Mouse (Mus musculus): Measurements from ENCODE around the gene Cacna1i. TPM values are rescaled to one million over a fixed set of nuclear protein-coding genes. Genes with fewer than 3 reads are reported as not detected.

Cacna1i gene
- total RNA-seq, 4 experiments from 2014 or later: 37.6 to 48.2 (median 41.8) TPM

- DNase-seq (ENCODE audit: low spot score in 2 of 2): no peak
Measured at GRCm38 (mm10) chr15:80399451-80399850, 112.4 kb downstream of the Cacna1i start.

GRCm38 (mm10) chr15:80401387-80401898 lies 114.4 kb downstream of the Cacna1i start:
- DNase-seq (ENCODE audit: low spot score in 2 of 2): peak in 1 of 2 experiments; percentile 17

GRCm38 (mm10) chr15:80401980-80402379 lies 114.9 kb downstream of the Cacna1i start:
- no peak for DNase-seq (ENCODE audit: low spot score in 2 of 2)

- DNase-seq (ENCODE audit: low spot score in 2 of 2): no peak
Measured at GRCm38 (mm10) chr15:80407873-80408272, 120.8 kb downstream of the Cacna1i start.

- no peak for DNase-seq (ENCODE audit: low spot score in 2 of 2)
Measured at GRCm38 (mm10) chr15:80410661-80411060, 123.6 kb downstream of the Cacna1i start.

GRCm38 (mm10) chr15:80413070-80413469 lies 126.0 kb downstream of the Cacna1i start:
- DNase-seq (ENCODE audit: low spot score in 2 of 2): no peak

- DNase-seq (ENCODE audit: low spot score in 2 of 2): peak in 1 of 2 experiments; percentile 25
Measured at GRCm38 (mm10) chr15:80413988-80414721, 127.1 kb downstream of the Cacna1i start.

GRCm38 (mm10) chr15:80415132-80415531 lies 128.1 kb downstream of the Cacna1i start:
- DNase-seq (ENCODE audit: low spot score in 2 of 2): no peak

GRCm38 (mm10) chr15:80417066-80417465 lies 130.0 kb downstream of the Cacna1i start:
- DNase-seq (ENCODE audit: low spot score in 2 of 2): no peak

- peak in 1 of 2 experiments; percentile 23 for DNase-seq (ENCODE audit: low spot score in 2 of 2)
Measured at GRCm38 (mm10) chr15:80418146-80418545, 131.1 kb downstream of the Cacna1i start.

- peak in 1 of 2 experiments; percentile 24 for DNase-seq (ENCODE audit: low spot score in 2 of 2)
Measured at GRCm38 (mm10) chr15:80430324-80430723, 143.3 kb downstream of the Cacna1i start.

GRCm38 (mm10) chr15:80436961-80437360 lies 149.9 kb downstream of the Cacna1i start:
- DNase-seq (ENCODE audit: low spot score in 2 of 2): no peak

- DNase-seq (ENCODE audit: low spot score in 2 of 2): no peak
Measured at GRCm38 (mm10) chr15:80437996-80438395, 151.0 kb downstream of the Cacna1i start.

- no peak for DNase-seq (ENCODE audit: low spot score in 2 of 2)
Measured at GRCm38 (mm10) chr15:80438423-80438822, 151.4 kb downstream of the Cacna1i start.

GRCm38 (mm10) chr15:80440195-80440594 lies 153.2 kb downstream of the Cacna1i start:
- no peak for DNase-seq (ENCODE audit: low spot score in 2 of 2)

- no peak for DNase-seq (ENCODE audit: low spot score in 2 of 2)
Measured at GRCm38 (mm10) chr15:80445956-80446687, 159.1 kb downstream of the Cacna1i start.

Other genes starting within 250 kb of the Cacna1i start
- gene Syngr1, start 195.9 kb upstream of the Cacna1i start, total RNA-seq (2022): 100 to 1,000 TPM; 383 to 406 (median 399) TPM
- gene Rpl3, start 195.4 kb upstream of the Cacna1i start, total RNA-seq (2022): 100 to 1,000 TPM; 431 to 611 (median 527) TPM
- gene Tab1, start 154.1 kb upstream of the Cacna1i start, total RNA-seq (2022): 10 to 100 TPM; 27.3 to 29.5 (median 29.0) TPM
- gene Mgat3, start 113.5 kb upstream of the Cacna1i start, total RNA-seq (2022): 100 to 1,000 TPM; 112 to 115 (median 114) TPM
- 10 to 100 TPM; 27.6 to 34.5 (median 32.5) TPM for gene Mief1, start 53.2 kb upstream of the Cacna1i start, total RNA-seq (2022)
- 10 to 100 TPM in 3 of 4 experiments, 1 to 10 TPM in 1; 7.2 to 42.3 (median 29.6) TPM for gene AC140267.1, start 51.4 kb upstream of the Cacna1i start, total RNA-seq (2022)
- gene Atf4, start 32.1 kb upstream of the Cacna1i start, total RNA-seq (2022): 100 to 1,000 TPM in 2 of 4 experiments, 10 to 100 TPM in 2; 97.7 to 104 (median 99.8) TPM
- gene Rps19bp1, start 22.9 kb upstream of the Cacna1i start, total RNA-seq (2022): 10 to 100 TPM; 29.9 to 41.0 (median 34.0) TPM